Mouse (Mus musculus): ENCODE results near the gene Rhbdf1.
A peak's percentile ranks its signal among the peaks of the same experiment; 100 is the strongest.

Rhbdf1 gene

GRCm38 (mm10) chr11:32221951-32222409 lies at the start of gene Rhbdf1:
Gene Rhbdf1, minus strand, starts transcription at chr11:32222300.
- ATAC-seq (ENCODE audit: insufficient number of reproducible peaks, low FRiP score, low TSS enrichment) = no peak

GRCm38 (mm10) chr11:32271178-32271577 lies 49.1 kb upstream of the Rhbdf1 start:
- ATAC-seq (ENCODE audit: insufficient number of reproducible peaks, low FRiP score, low TSS enrichment) = no peak

- no peak for ATAC-seq (ENCODE audit: insufficient number of reproducible peaks, low FRiP score, low TSS enrichment)
Observed at GRCm38 (mm10) chr11:32268952-32269351, 46.9 kb upstream of the Rhbdf1 start.

- ATAC-seq (ENCODE audit: insufficient number of reproducible peaks, low FRiP score, low TSS enrichment) = 0 out of 2 replicates have a peak, but pooled peaks have one; percentile 2
Observed at GRCm38 (mm10) chr11:32267964-32268363, 45.9 kb upstream of the Rhbdf1 start.

GRCm38 (mm10) chr11:32267188-32267884 lies 45.2 kb upstream of the Rhbdf1 start, which contains the start of gene Nprl3:
Gene Nprl3, minus strand, starts transcription at chr11:32267707.
- peak; percentile 98 for ATAC-seq (ENCODE audit: insufficient number of reproducible peaks, low FRiP score, low TSS enrichment)

GRCm38 (mm10) chr11:32266776-32267175 lies 44.7 kb upstream of the Rhbdf1 start:
- ATAC-seq (ENCODE audit: insufficient number of reproducible peaks, low FRiP score, low TSS enrichment) = no peak

- no peak for ATAC-seq (ENCODE audit: insufficient number of reproducible peaks, low FRiP score, low TSS enrichment)
Observed at GRCm38 (mm10) chr11:32266194-32266593, 44.1 kb upstream of the Rhbdf1 start.

- ATAC-seq (ENCODE audit: insufficient number of reproducible peaks, low FRiP score, low TSS enrichment) = no peak
Observed at GRCm38 (mm10) chr11:32265117-32265738, 43.1 kb upstream of the Rhbdf1 start.

- ATAC-seq (ENCODE audit: insufficient number of reproducible peaks, low FRiP score, low TSS enrichment) = no peak
Observed at GRCm38 (mm10) chr11:32262674-32263415, 40.7 kb upstream of the Rhbdf1 start.

GRCm38 (mm10) chr11:32256566-32256965 lies 34.5 kb upstream of the Rhbdf1 start:
- no peak for ATAC-seq (ENCODE audit: insufficient number of reproducible peaks, low FRiP score, low TSS enrichment)

- ATAC-seq (ENCODE audit: insufficient number of reproducible peaks, low FRiP score, low TSS enrichment) = no peak
Observed at GRCm38 (mm10) chr11:32256146-32256545, 34.0 kb upstream of the Rhbdf1 start.

- no peak for ATAC-seq (ENCODE audit: insufficient number of reproducible peaks, low FRiP score, low TSS enrichment)
Observed at GRCm38 (mm10) chr11:32253121-32253520, 31.0 kb upstream of the Rhbdf1 start.

- ATAC-seq (ENCODE audit: insufficient number of reproducible peaks, low FRiP score, low TSS enrichment) = no peak
Observed at GRCm38 (mm10) chr11:32250880-32251763, 29.0 kb upstream of the Rhbdf1 start.

- ATAC-seq (ENCODE audit: insufficient number of reproducible peaks, low FRiP score, low TSS enrichment) = no peak
Observed at GRCm38 (mm10) chr11:32248350-32248749, 26.2 kb upstream of the Rhbdf1 start.

GRCm38 (mm10) chr11:32247068-32247467 lies 25.0 kb upstream of the Rhbdf1 start:
- no peak for ATAC-seq (ENCODE audit: insufficient number of reproducible peaks, low FRiP score, low TSS enrichment)

GRCm38 (mm10) chr11:32245614-32246013 lies 23.5 kb upstream of the Rhbdf1 start:
- no peak for ATAC-seq (ENCODE audit: insufficient number of reproducible peaks, low FRiP score, low TSS enrichment)

- ATAC-seq (ENCODE audit: insufficient number of reproducible peaks, low FRiP score, low TSS enrichment) = no peak
Observed at GRCm38 (mm10) chr11:32244617-32245016, 22.5 kb upstream of the Rhbdf1 start.

- ATAC-seq (ENCODE audit: insufficient number of reproducible peaks, low FRiP score, low TSS enrichment) = no peak
Observed at GRCm38 (mm10) chr11:32244064-32244463, 22.0 kb upstream of the Rhbdf1 start.

GRCm38 (mm10) chr11:32243205-32243955 lies 21.3 kb upstream of the Rhbdf1 start:
- ATAC-seq (ENCODE audit: insufficient number of reproducible peaks, low FRiP score, low TSS enrichment) = no peak
